Mouse (Mus musculus) stomach, postnatal 0 days (tissue): ENCODE measurements at regions not wholly inside any gene's neighbourhood (a gene's known extent, or its start where the extent isn't known, plus 50 kb on each side); places are given as distances from the start of the nearest gene placed in this dataset.

Experiments
- ATAC-seq: fragments of 200-750 bp; cut with Nextera tagmentation; 2 replicates; pipeline ENCODE4 v1.8.0; 2017; ENCODE audit not compliant: low FRiP score, low TSS enrichment
- DNase-seq: peaks from one replicate; pipeline ENCODE4 v3.0.0-alpha.2; 2016; ENCODE audit warnings: low spot score
- H3K27ac ChIP-seq: fragments of 300-500 bp; sonication (generic); replicated peaks from 2 replicates; pipeline ENCODE4 v1.5.1; 2014; ENCODE audit warnings: mild to moderate bottlenecking, control low read depth
- H3K27me3 ChIP-seq: fragments of 300-500 bp; sonication (generic); 2 replicates; pipeline ENCODE4 v1.6.1; 2014; ENCODE audit warnings: low read length; ENCODE audit not compliant: control insufficient read depth, insufficient read depth
- H3K36me3 ChIP-seq: fragments of 300-500 bp; sonication (generic); 2 replicates; pipeline ENCODE4 v1.6.1; 2014; ENCODE audit warnings: low read length, mixed read lengths; ENCODE audit not compliant: control insufficient read depth, insufficient read depth
- H3K4me1 ChIP-seq: fragments of 300-500 bp; sonication (generic); replicated peaks from 2 replicates; pipeline ENCODE4 v1.6.1; 2014; ENCODE audit warnings: antibody characterized with exemption; ENCODE audit not compliant: control insufficient read depth, insufficient read depth
- H3K4me2 ChIP-seq: fragments of 300-500 bp; sonication (generic); replicated peaks from 2 replicates; pipeline ENCODE4 v1.6.1; 2014; ENCODE audit warnings: low read depth, mild to moderate bottlenecking, control low read depth, moderate library complexity
- H3K4me3 ChIP-seq: fragments of 300-500 bp; sonication (generic); 2 replicates; pipeline ENCODE4 v1.5.1; 2014; ENCODE audit warnings: low read depth, low read length, control low read depth
- H3K9ac ChIP-seq: fragments of 300-500 bp; sonication (generic); 2 replicates; pipeline ENCODE4 v1.6.1; 2014; ENCODE audit warnings: mild to moderate bottlenecking, low read length, control low read depth, mixed read lengths
- H3K9me3 ChIP-seq: fragments of 300-500 bp; sonication (generic); 2 replicates; pipeline ENCODE4 v1.6.1; 2016; ENCODE audit warnings: low read length; ENCODE audit not compliant: control insufficient read depth
- CTCF ChIP-seq: IDR thresholded peaks from 2 replicates; pipeline ENCODE4 v1.5.1; 2016; ENCODE audit warnings: antibody characterized with exemption, low read depth, mild to moderate bottlenecking, moderate library complexity
- EP300 ChIP-seq: optimal IDR thresholded peaks from 2 replicates; pipeline ENCODE3; 2016; ENCODE audit warnings: antibody characterized with exemption
- WGBS: fragments of 180-500 bp; shearing (Covaris S2); extraction: QIAGEN DNeasy Blood & Tissue Kit; methylation state at CpG from one replicate; pipeline ENCODE4 v1.1.7; 2014; 5-methylcytosine and 5-hydroxymethylcytosine counted together

GRCm38 (mm10) chr15:94219907-94220306 lies 245.3 kb downstream of the Adamts20 start:
- no peak for ATAC-seq
- DNase-seq = no peak
- H3K4me3 ChIP-seq = no peak overlapping the region
- WGBS = 54% methylated on average over 5 of the region's 5 CpGs
- H3K27me3 ChIP-seq = no peaks in the 10 kb centered on the region
- no peak for TF ChIP-seq CTCF
- TF ChIP-seq EP300 = no peak
- no peak overlapping the region for H3K27ac ChIP-seq
- no peak overlapping the region for H3K9ac ChIP-seq
- no peaks in the 10 kb centered on the region for H3K4me1 ChIP-seq
- no peaks in the 10 kb centered on the region for H3K9me3 ChIP-seq
- no peaks in the 10 kb centered on the region for H3K36me3 ChIP-seq
- no peak overlapping the region for H3K4me2 ChIP-seq

GRCm38 (mm10) chr15:94216703-94217102 lies 248.5 kb downstream of the Adamts20 start:
- Histone ChIP-seq H3K4me3 (no peak overlapping the region), H3K9ac (no peak overlapping the region), H3K36me3 (no peaks in the 10 kb centered on the region), H3K27ac (no peak overlapping the region), H3K9me3 (no peaks in the 10 kb centered on the region), H3K27me3 (no peaks in the 10 kb centered on the region), H3K4me2 (no peak overlapping the region), H3K4me1 (no peaks in the 10 kb centered on the region)
- DNase-seq (no peak), ATAC-seq (no peak)
- TF ChIP-seq CTCF (no peak), EP300 (no peak)
- WGBS = 69% methylated on average over 2 of the region's 2 CpGs

- H3K9ac ChIP-seq = no peak overlapping the region
- no peak overlapping the region for H3K4me2 ChIP-seq
- H3K4me1 ChIP-seq = no peaks in the 10 kb centered on the region
- WGBS = 13% methylated on average over 9 of the region's 9 CpGs
- ATAC-seq = no peak
- no peaks in the 10 kb centered on the region for H3K36me3 ChIP-seq
- H3K27me3 ChIP-seq = no peaks in the 10 kb centered on the region
- H3K4me3 ChIP-seq = no peak overlapping the region
- TF ChIP-seq EP300 (no peak), CTCF (no peak)
- no peaks in the 10 kb centered on the region for H3K9me3 ChIP-seq
- no peak overlapping the region for H3K27ac ChIP-seq
- no peak for DNase-seq
These were observed 250.8 kb downstream of the Adamts20 start for GRCm38 (mm10) chr15:94214440-94214839.

GRCm38 (mm10) chr15:94213393-94213792 lies 251.8 kb downstream of the Adamts20 start:
- Histone ChIP-seq H3K9me3 (no peaks in the 10 kb centered on the region), H3K4me1 (no peaks in the 10 kb centered on the region), H3K4me2 (no peak overlapping the region), H3K36me3 (no peaks in the 10 kb centered on the region), H3K4me3 (no peak overlapping the region), H3K27me3 (no peaks in the 10 kb centered on the region), H3K27ac (no peak overlapping the region), H3K9ac (no peak overlapping the region)
- TF ChIP-seq EP300 = no peak
- peak; percentile 86 for TF ChIP-seq CTCF
- DNase-seq (no peak), ATAC-seq (no peak)
- WGBS = 15% methylated on average over 4 of the region's 4 CpGs

GRCm38 (mm10) chr15:94208476-94208875 lies 256.7 kb downstream of the Adamts20 start:
- Histone ChIP-seq H3K9ac (no peak overlapping the region), H3K9me3 (no peaks in the 10 kb centered on the region), H3K36me3 (no peaks in the 10 kb centered on the region), H3K27me3 (no peaks in the 10 kb centered on the region), H3K4me2 (no peak overlapping the region), H3K4me1 (no peaks in the 10 kb centered on the region), H3K4me3 (no peak overlapping the region), H3K27ac (no peak overlapping the region)
- ATAC-seq = no peak
- WGBS = 22% methylated on average over 1 of the region's 1 CpGs
- TF ChIP-seq EP300 (no peak), CTCF (no peak)
- DNase-seq = no peak

GRCm38 (mm10) chr15:94206454-94206853 lies 258.8 kb downstream of the Adamts20 start:
- no peak for DNase-seq
- no peak overlapping the region for H3K4me3 ChIP-seq
- TF ChIP-seq EP300 (no peak), CTCF (no peak)
- no peak overlapping the region for H3K4me2 ChIP-seq
- H3K27me3 ChIP-seq = no peaks in the 10 kb centered on the region
- no peak for ATAC-seq
- H3K27ac ChIP-seq = no peak overlapping the region
- H3K9ac ChIP-seq = no peak overlapping the region
- 81% methylated on average over 8 of the region's 8 CpGs for WGBS
- H3K9me3 ChIP-seq = no peaks in the 10 kb centered on the region
- H3K36me3 ChIP-seq = no peaks in the 10 kb centered on the region
- H3K4me1 ChIP-seq = no peaks in the 10 kb centered on the region
